Mouse (Mus musculus): Measurements from ENCODE around the gene Fancg.
"Not testable (repeated sequence)": the region's sequence is repeated elsewhere in the genome, so short reads cannot be mapped to it uniquely, and the experiment has no call there.

Fancg gene

GRCm38 (mm10) chr4:43000141-43000986 is 9.9 kb downstream of the Fancg start, which contains the start of gene Vcp:
Vcp (minus strand) TSS chr4:43000507.
- in situ Hi-C loops (cut with MboI; ENCODE audit: low sequenced_read_pairs): not testable (repeated sequence)

DNA sequence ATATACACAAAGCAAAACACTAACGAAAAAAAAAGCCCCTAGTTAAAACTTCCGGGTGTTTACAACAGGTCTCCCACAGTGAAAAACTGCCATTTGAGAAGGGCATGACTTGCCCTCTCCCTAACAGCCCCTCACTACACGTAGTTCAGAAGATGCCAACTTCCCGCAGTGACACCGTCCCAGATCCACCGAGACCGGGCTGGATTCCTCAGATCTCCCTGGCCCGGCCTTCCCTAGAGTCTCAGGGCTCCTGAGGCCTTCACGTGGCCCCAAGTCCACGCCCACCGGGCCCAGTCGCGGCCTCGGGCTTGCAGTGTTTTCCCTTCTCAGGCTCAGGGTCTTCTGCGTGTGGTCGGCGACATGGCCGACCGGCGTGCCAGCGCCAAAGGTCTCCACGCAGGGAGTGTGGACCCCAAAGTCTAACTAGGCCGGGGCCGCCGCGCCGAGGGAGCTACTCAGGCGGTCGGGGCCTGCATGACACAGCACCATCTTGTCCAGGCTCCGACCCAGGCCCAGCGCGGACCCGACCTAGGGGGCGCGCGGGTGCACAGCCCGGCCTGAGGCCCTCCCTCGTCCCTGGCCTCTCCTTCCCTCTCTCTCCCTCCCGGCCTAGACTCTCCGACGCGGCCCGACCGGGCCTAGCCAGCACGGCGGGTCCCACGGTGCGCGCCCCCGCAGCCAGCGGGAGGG is 10.7 kb downstream of the Fancg start:
- in situ Hi-C loops (cut with MboI; ENCODE audit: low sequenced_read_pairs): no loop called here

DNA sequence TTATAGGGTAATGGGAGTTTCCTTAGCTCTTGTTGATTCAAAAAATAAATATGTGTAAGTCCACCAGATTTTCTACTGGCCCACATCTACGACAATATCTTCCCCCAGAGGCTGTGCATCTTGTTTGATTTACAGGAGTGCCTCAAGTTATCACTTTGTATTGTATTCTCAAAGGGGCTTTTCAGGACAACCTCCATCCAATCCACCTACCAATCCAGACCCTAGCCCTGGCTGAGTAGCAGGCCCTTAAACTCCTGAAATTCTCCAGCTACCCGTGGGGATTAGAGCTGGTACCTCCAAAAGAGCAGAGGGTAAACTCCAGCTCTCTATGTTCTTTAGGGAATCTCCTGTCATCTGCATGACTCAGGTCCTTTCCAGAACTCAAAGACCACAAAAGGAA is 12.3 kb downstream of the Fancg start:
- in situ Hi-C loops (cut with MboI; ENCODE audit: low sequenced_read_pairs): no loop called here

DNA sequence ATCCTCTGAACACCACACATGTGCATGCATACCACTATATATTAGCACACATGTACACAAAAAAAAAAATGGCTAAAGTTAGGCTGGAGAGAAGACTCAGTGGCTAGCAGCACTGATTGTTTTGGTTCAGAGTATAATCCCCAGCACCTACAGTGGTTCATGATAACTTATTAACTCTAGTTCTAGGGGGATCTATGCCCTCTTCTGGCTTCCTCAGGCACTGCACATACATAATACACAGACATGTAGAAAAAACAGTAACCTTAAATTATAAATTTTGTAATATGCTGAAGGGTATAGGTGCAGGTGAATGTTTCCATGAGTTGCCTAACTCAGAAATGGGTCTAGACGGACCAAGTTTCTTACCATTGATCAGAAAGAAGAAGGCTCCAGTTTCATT is 22.0 kb downstream of the Fancg start:
- in situ Hi-C loops (cut with MboI; ENCODE audit: low sequenced_read_pairs): no loop called here

GRCm38 (mm10) chr4:42980467-42980866 is 29.8 kb downstream of the Fancg start:
- in situ Hi-C loops (cut with MboI; ENCODE audit: low sequenced_read_pairs): not testable (repeated sequence)

- in situ Hi-C loops (cut with MboI; ENCODE audit: low sequenced_read_pairs): no loop called here
Measured at GRCm38 (mm10) chr4:42978062-42978461, 32.2 kb downstream of the Fancg start.

DNA sequence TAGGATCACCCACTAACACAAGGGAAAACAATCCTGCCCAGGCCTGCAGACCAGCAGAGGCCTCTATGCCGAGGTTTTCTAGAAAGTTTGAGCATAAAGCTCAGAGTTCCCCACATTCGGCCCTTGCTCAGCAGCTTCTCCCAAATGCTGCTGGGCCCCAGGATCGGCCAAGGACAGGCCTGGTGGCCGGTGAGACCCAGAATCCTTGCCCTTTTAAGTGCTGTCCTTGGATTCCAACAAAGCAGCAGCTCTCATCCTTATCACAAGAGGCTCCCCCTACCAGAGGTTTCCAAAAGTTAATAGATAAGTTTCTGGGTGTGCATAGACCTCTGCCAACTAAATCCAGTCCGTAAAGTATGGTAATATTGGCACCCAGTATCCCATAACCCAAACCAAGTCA is 36.4 kb downstream of the Fancg start:
- in situ Hi-C loops (cut with MboI; ENCODE audit: low sequenced_read_pairs): no loop called here

DNA sequence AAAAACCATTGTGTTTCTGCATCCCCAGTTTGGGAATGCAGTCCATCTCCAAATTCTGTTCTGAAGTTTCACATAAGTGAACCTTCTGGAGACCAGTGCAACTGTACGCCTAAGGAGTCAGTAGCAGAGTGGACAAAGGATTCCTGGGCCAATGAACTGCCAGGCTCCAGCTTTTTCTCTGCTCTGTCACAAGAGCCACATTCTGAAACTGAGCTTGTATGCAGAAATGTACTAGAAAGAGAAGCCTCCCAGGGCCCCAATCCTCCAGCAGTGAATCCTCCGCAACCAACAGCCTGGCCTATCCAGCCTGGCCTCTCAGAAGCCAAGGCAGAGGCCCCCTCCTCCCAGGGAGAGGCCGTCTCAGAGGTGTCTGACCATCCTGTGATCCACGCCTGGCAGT is 37.4 kb downstream of the Fancg start:
- in situ Hi-C loops (cut with MboI; ENCODE audit: low sequenced_read_pairs): no loop called here

DNA sequence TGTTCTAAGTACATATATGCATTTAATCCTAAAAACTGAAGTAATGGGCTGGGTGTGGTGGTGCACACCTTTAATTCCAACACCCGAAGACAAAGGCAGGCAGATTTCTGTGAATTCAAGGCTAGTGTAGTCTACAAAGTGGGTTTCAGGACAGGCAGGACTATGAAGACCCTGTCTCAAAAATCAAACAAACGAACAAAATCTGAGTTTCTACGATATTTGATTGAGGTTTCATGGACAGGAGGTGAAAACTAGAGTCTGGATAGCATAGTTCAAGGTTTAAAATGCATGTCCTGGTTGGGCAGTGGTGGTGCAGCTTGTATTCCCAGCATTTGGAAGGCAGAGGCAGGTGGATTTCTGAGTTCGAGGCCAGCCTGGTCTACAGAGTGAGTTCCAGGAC is 41.0 kb downstream of the Fancg start, which contains the start of gene 1700022I11Rik:
1700022I11Rik (plus strand) TSS at position 301 of the 400 bp plus-strand sequence.
- in situ Hi-C loops (cut with MboI; ENCODE audit: low sequenced_read_pairs): no loop called here

GRCm38 (mm10) chr4:42965039-42965719 is 45.1 kb downstream of the Fancg start:
- in situ Hi-C loops (cut with MboI; ENCODE audit: low sequenced_read_pairs): no loop called here

- in situ Hi-C loops (cut with MboI; ENCODE audit: low sequenced_read_pairs): loop anchor here (5.0 kb wide), 1 partner anchor 91 kb away; the partner anchor contains the start of gene Fam205c
Measured at GRCm38 (mm10) chr4:42963480-42963879, 46.8 kb downstream of the Fancg start.

GRCm38 (mm10) chr4:42961592-42961991 is 48.7 kb downstream of the Fancg start:
- in situ Hi-C loops (cut with MboI; ENCODE audit: low sequenced_read_pairs): loop anchor here (5.0 kb wide), 1 partner anchor 89 kb away; the partner anchor contains the start of gene Fam205c

GRCm38 (mm10) chr4:42959382-42959781 is 50.9 kb downstream of the Fancg start:
- in situ Hi-C loops (cut with MboI; ENCODE audit: low sequenced_read_pairs): no loop called here

- in situ Hi-C loops (cut with MboI; ENCODE audit: low sequenced_read_pairs): no loop called here
Measured at GRCm38 (mm10) chr4:42958942-42959341, 51.4 kb downstream of the Fancg start.

DNA sequence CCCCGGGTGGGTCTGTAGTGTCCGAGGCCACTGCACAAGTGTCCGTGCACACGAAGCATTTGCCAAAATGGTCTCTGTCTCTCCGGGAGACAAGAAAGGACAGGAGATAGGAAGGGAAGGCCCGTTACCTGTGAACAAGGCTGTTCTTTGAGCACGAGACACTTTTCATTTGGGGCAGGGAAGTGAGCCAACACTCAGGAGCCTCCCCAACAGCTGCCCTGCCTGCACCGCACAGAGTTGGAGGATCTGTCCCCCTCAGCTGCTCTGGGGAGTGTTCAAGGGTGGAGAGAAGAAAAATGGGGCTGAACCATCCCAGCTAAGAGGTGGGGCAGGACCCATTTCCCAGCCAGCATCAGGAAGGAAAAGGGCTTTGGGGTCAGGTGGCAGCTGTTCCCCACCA is 52.3 kb downstream of the Fancg start:
- in situ Hi-C loops (cut with MboI; ENCODE audit: low sequenced_read_pairs): no loop called here

DNA sequence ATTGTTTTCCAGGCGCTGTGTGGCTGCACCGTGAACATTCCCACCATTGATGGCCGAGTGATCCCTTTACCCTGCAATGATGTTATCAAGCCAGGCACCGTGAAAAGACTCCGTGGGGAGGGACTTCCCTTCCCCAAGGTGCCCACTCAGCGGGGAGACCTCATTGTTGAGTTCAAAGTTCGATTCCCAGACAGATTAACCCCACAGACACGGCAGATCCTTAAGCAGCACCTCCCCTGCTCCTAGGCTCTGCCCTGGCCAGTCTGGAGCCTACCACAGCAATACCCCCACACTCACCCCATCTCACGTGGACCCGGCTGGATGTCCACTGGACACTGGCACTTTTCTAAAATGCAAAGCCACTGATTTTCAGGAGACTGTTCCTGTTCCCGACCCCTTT is 53.0 kb downstream of the Fancg start:
- in situ Hi-C loops (cut with MboI; ENCODE audit: low sequenced_read_pairs): no loop called here

GRCm38 (mm10) chr4:42956581-42956980 is 53.7 kb downstream of the Fancg start:
- in situ Hi-C loops (cut with MboI; ENCODE audit: low sequenced_read_pairs): no loop called here

DNA sequence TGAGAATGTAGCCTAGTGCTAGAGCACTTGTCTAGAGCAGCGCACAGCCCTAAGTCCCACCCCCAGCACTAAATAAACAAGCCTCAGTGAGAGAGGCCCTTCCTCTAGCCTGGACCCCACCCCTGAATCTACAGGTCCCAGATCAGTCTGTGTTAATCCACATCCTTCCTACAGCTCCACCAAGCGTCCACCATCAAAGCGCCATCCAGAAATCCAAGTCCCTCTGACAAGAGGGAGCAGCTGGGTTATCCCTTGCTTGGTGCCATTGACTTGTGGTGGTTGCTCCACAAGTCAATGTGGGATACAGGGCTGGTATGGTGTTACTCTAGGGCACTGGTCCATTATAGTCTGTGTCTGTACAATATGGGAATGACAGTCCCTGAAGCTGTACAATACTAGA is 55.1 kb downstream of the Fancg start:
- in situ Hi-C loops (cut with MboI; ENCODE audit: low sequenced_read_pairs): no loop called here

GRCm38 (mm10) chr4:42954297-42954696 is 56.0 kb downstream of the Fancg start:
- in situ Hi-C loops (cut with MboI; ENCODE audit: low sequenced_read_pairs): no loop called here

DNA sequence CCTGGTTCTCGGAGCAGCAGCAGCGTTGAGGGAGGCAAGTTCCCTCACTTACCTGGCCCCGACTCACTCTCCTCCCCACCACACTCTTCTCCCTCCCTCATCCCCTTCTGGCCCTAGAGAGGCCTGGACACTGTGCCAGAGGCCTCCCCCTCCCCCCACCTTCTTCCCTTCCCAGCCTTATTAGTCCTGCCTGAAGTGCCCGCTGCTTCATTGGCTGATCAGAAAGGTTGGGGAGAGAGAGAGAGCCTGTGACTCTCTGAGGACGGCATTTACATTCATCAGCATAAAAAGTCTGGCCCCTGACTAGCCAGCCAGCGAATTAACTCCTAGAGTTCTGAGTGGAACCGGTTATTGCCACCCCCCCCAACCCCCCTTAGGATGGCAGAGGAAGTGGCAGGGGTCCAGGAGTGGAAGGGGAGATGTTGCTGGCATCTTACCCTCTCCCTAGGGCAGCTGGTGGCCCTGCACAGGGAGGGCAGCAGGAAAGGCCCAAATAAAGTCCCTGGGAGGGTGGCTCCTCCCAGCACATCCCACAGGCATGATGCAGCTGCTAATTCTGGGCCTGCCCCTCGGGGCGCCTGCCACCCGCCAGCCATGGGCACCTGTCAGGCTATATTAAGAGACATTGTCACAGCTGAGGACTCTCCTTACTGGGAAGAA is 56.7 kb downstream of the Fancg start:
- in situ Hi-C loops (cut with MboI; ENCODE audit: low sequenced_read_pairs): no loop called here

GRCm38 (mm10) chr4:42952563-42952962 is 57.7 kb downstream of the Fancg start:
- in situ Hi-C loops (cut with MboI; ENCODE audit: low sequenced_read_pairs): no loop called here

Measured in CH12F3 (cell line).